Mouse (Mus musculus) lung, embryonic 14.5 days (tissue): ENCODE results near the gene Tagln. TPM values are rescaled to one million over a fixed set of nuclear protein-coding genes. Genes with fewer than 3 reads are reported as not detected.

Experiments
- ATAC-seq: fragments of 200-750 bp; cut with Nextera tagmentation; 2 replicates; pipeline ENCODE4 v1.8.0; 2017; ENCODE audit warnings: mild to moderate bottlenecking, moderate TSS enrichment, moderate library complexity; ENCODE audit not compliant: insufficient read depth
- DNase-seq: peaks from one replicate; pipeline ENCODE4 v3.0.0-alpha.2; 2015
- H3K27ac ChIP-seq: fragments of 300-500 bp; sonication (generic); 2 replicates; pipeline ENCODE4 v1.5.1; 2014; ENCODE audit warnings: low read depth, mild to moderate bottlenecking, moderate library complexity
- H3K27me3 ChIP-seq: fragments of 300-500 bp; sonication (generic); 2 replicates; pipeline ENCODE4 v1.6.1; 2014; ENCODE audit warnings: low read length, control low read depth; ENCODE audit not compliant: insufficient read depth
- H3K36me3 ChIP-seq: fragments of 300-500 bp; sonication (generic); 2 replicates; pipeline ENCODE4 v1.6.1; 2014; ENCODE audit warnings: control low read depth; ENCODE audit not compliant: insufficient read depth
- H3K4me1 ChIP-seq: fragments of 300-500 bp; sonication (generic); 2 replicates; pipeline ENCODE4 v1.6.1; 2014; ENCODE audit warnings: antibody characterized with exemption, control low read depth; ENCODE audit not compliant: insufficient read depth
- H3K4me2 ChIP-seq: fragments of 300-500 bp; sonication (generic); 2 replicates; pipeline ENCODE4 v1.6.1; 2014; ENCODE audit warnings: mild to moderate bottlenecking
- H3K4me3 ChIP-seq: fragments of 300-500 bp; sonication (generic); 2 replicates; pipeline ENCODE4 v1.5.1; 2014; ENCODE audit warnings: low read depth, low read length
- H3K9ac ChIP-seq: fragments of 300-500 bp; sonication (generic); 2 replicates; pipeline ENCODE4 v1.6.1; 2014
- H3K9me3 ChIP-seq: fragments of 300-500 bp; sonication (generic); 2 replicates; pipeline ENCODE4 v1.6.1; 2016; ENCODE audit warnings: low read depth, low read length, control low read depth
- CTCF ChIP-seq: IDR thresholded peaks from 2 replicates; pipeline ENCODE4 v1.5.1; 2016; ENCODE audit warnings: antibody characterized with exemption, low read depth
- WGBS: fragments of 180-500 bp; shearing (Covaris S2); extraction: QIAGEN DNeasy Blood & Tissue Kit; methylation state at CpG from one replicate; pipeline ENCODE4 v1.1.7; 2014; 5-methylcytosine and 5-hydroxymethylcytosine counted together
- polyA plus RNA-seq: library from polyadenylated mRNA; unstranded; fragments of >200 nt; fragmentation: Nextera tagmentation; extraction: Ambion mirVana; gene quantifications from 2 replicates; pipeline ENCODE4 v1.2.1, GENCODE M21; 2014

Gene Tagln
- polyA plus RNA-seq, result 147 and 150 TPM in 2 replicates

DNA sequence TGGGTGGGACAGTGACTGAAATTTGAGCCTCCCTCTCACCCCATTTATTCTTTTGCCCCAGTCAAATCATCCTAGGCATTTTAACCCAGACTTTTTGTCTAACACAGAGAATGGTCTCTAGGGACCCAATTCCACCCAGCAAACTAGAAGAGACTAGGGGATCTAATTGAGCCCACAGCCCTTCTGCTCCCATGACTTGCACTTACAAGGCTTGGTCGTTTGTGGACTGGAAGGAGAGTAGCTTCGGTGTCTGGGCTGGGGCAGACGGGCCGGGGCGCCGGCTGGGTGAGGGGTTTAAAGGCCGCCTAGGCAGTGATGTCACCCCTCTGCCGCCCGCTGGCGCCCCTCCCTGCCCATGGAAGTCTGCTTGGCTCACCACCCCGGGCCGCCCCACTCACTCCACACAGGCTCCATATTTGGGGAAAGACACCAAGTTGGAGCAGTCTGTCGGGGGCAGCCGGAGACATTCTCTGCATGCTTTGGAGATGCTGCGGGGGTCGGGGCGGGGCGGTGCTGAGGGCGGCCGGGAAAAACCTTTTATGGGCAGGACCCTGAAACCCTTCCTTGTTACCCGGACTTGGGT is at the start of gene Tagln:
TSS of gene Tagln (minus strand) at position 431 of the 583 bp plus-strand sequence.
- DNase-seq, result peak; percentile 79

DNA sequence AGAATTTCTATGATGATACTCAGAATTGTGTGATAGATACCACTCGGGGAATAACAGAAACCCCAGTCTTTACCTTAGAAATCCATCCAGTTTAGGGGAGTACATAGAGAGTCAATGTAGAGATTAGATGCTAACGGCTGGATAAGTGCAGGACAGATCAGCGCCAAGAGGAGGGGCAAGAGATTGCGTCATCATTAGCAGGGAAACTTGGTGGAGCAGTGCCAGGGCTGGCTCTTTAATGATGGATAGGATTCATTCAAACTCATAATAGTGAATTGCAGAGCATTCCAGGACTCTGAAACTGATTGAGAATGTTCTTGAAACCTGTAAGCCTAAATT is 49.3 kb upstream of the Tagln start:
- DNase-seq, result peak; percentile 90
- H3K36me3 ChIP-seq, result 0 out of 2 replicates have a peak, but pooled peaks cover 3% of the 10 kb centered on the region
- H3K4me1 ChIP-seq, result 0 out of 2 replicates have a peak, but pooled peaks cover 6% of the 10 kb centered on the region
- H3K27me3 ChIP-seq, result no peaks in the 10 kb centered on the region
- H3K27ac ChIP-seq, result peak overlapping the region; percentile 97
- no peaks in the 10 kb centered on the region for H3K9me3 ChIP-seq
- WGBS, result 0% methylated on average over 4 of the region's 4 CpGs
- peak; percentile 81 for ATAC-seq
- peak overlapping the region; percentile 96 for H3K9ac ChIP-seq
- peak overlapping the region; percentile 96 for H3K4me3 ChIP-seq
- no peak for TF ChIP-seq CTCF
- peak overlapping the region; percentile 73 for H3K4me2 ChIP-seq

More for the DNA sequence above, at the start of gene Tagln:
- TF ChIP-seq CTCF, result no peak
- Histone ChIP-seq H3K27ac (peak within 1 kb of the TSS; percentile 77), H3K36me3 (peaks cover 28% of the 10 kb centered on the region), H3K4me1 (peaks cover 7% of the 10 kb centered on the region; the same call in 1 of the 2 replicates), H3K27me3 (no peaks in the 10 kb centered on the region), H3K9me3 (no peaks in the 10 kb centered on the region), H3K4me3 (peak within 1 kb of the TSS; percentile 28), H3K4me2 (peak within 1 kb of the TSS; percentile 61), H3K9ac (peak within 1 kb of the TSS; percentile 46)
- peak; percentile 81 for ATAC-seq
- 2% methylated on average over 21 of the region's 21 CpGs for WGBS

DNA sequence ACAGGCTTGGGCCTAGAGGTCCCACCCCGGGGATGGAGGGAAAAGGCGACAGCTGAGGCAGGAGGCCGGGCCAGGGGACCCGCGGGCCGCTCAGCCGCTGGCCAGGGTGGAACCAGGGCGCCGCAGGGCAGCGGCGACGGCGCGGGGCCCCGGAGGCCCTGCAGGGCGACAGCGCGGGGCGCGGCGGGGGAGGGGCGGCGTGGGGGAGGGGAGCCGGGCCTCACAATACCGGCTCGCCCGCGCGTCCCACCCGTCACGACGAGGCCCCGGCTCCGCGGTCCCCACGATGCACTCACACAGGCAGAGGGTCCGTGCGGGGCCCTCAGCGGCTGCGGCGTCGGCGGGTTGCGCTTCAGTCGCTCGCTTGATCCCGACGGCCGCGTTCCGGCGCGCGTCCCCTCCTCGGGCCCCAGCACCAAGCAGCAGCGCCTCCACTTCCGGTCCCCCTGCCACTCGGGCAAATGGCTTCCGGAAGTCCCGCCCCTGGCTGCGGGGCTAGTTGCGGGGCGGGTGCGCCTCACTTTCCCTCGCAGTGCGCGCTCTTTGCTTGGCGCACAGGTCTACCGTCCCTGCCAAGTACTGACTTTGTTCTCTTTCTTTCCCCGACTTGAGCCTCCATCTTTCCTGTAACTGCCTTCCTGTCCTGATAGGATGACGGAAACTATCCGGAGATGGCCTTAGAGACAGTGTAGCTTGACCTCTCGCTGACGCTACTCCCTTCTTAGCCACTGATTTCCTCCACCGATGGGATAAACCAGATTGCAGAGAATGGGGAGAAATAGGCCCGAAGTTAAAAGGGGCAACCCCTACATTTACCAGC is 48.8 kb upstream of the Tagln start:
- H3K9me3 ChIP-seq, result no peaks in the 10 kb centered on the region
- H3K27me3 ChIP-seq, result no peaks in the 10 kb centered on the region
- H3K4me2 ChIP-seq, result peak overlapping the region; percentile 73
- DNase-seq, result peak; percentile 95
- H3K36me3 ChIP-seq, result 0 out of 2 replicates have a peak, but pooled peaks cover 3% of the 10 kb centered on the region
- 0 out of 2 replicates have a peak, but pooled peaks cover 6% of the 10 kb centered on the region for H3K4me1 ChIP-seq
- H3K4me3 ChIP-seq, result peak overlapping the region; percentile 96
- TF ChIP-seq CTCF, result no peak
- H3K9ac ChIP-seq, result peak overlapping the region; percentile 96
- H3K27ac ChIP-seq, result peak overlapping the region; percentile 97
- peak; percentile 95 for ATAC-seq
- under 1% methylated on average over 74 of the region's 76 CpGs for WGBS

DNA sequence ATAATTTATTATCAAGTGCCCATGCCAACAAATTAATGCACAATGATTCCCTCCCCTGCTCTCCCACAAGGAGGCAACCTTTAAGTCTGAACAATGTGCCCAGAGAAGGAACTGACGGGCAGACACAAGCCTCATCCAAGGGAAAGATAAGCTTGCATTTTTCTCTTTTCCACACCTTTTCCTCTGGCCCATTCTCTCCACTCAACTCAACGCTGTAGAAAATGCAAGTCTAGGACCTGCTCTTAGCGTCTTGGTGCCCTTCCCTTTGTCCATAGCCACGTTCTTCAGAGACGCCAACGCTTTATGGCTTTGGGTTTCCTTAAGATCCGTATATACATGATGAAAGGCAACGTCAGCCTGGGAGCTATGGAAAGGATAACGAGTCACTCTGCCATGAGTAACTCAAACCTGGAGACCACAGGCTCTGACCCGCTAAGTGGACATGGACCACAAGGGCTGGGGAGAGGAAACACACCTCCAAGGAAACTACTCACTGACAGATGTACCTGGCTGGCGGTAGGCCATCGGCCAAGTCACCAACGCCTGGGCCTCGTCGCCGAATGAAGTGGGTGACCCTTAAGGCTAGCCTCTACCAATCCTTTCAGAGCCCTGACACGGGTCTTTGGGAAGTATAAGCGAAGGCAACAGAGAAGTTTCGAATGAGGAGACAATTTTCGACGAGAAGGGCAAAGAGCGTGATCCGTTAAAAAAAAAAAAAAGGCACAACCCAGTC is 48.0 kb upstream of the Tagln start:
- H3K27me3 ChIP-seq, result no peaks in the 10 kb centered on the region
- WGBS, result under 1% methylated on average over 23 of the region's 23 CpGs
- H3K4me3 ChIP-seq, result peak overlapping the region; percentile 96
- H3K9me3 ChIP-seq, result no peaks in the 10 kb centered on the region
- ATAC-seq (no peak), DNase-seq (peak; percentile 49)
- peak; percentile 30 for TF ChIP-seq CTCF
- H3K36me3 ChIP-seq, result peaks cover 4% of the 10 kb centered on the region; the same call in 1 of the 2 replicates
- H3K27ac ChIP-seq, result peak overlapping the region; percentile 97
- H3K9ac ChIP-seq, result peak overlapping the region; percentile 96
- 0 out of 2 replicates have a peak, but pooled peaks cover 6% of the 10 kb centered on the region for H3K4me1 ChIP-seq
- H3K4me2 ChIP-seq, result peak overlapping the region; percentile 73

DNA sequence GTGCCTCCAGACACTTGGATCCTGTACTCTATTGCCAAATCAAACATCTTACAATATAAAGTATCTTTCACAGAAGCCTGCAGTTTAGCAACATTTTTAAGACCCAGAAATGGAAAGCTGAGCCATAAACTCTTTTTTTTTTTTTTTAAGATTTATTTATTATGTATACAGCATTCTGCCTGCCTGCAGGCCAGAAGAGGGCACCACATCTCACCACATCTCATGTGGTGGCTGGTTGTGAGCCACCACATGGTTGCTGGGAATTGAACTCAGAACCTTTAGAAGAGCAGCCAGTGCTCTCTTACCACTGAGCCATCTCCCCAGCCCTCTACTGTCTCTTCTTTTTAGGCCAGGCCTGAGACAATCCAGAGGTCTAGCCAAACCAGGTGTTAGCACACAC is 45.5 kb upstream of the Tagln start:
- Histone ChIP-seq H3K9me3 (no peaks in the 10 kb centered on the region), H3K27me3 (no peaks in the 10 kb centered on the region), H3K4me1 (0 out of 2 replicates have a peak, but pooled peaks cover 6% of the 10 kb centered on the region), H3K27ac (no peak overlapping the region), H3K4me2 (no peak overlapping the region), H3K36me3 (peaks cover 24% of the 10 kb centered on the region), H3K9ac (no peak overlapping the region), H3K4me3 (no peak overlapping the region)
- ATAC-seq (no peak), DNase-seq (no peak)
- 0 out of 2 replicates have a peak, but pooled peaks have one; percentile 33 for TF ChIP-seq CTCF

DNA sequence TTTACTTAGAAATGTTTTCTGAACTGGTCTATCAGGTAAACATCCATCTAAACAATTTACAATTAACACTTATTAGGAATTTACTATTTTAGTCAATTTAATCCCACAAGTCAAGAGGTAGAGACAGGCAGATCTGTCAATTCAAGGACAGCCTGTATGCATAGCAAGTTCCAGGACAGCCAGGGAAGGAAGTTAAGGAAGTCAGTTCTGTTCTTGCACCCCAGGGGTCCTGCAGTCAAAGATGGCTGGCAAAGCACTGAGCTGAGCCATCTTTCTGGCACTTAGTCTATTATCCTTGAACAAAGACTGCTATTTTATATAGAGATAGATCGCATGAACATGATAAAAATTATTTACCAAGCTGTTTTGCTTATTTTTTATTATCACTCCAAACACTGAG is 44.8 kb upstream of the Tagln start:
- TF ChIP-seq CTCF, result no peak
- Histone ChIP-seq H3K4me2 (no peak overlapping the region), H3K9ac (no peak overlapping the region), H3K27ac (no peak overlapping the region), H3K36me3 (peaks cover 29% of the 10 kb centered on the region), H3K4me1 (0 out of 2 replicates have a peak, but pooled peaks cover 6% of the 10 kb centered on the region), H3K27me3 (no peaks in the 10 kb centered on the region), H3K9me3 (no peaks in the 10 kb centered on the region), H3K4me3 (no peak overlapping the region)
- DNase-seq, result no peak
- ATAC-seq, result no peak
- 92% methylated on average over 1 of the region's 1 CpGs for WGBS

DNA sequence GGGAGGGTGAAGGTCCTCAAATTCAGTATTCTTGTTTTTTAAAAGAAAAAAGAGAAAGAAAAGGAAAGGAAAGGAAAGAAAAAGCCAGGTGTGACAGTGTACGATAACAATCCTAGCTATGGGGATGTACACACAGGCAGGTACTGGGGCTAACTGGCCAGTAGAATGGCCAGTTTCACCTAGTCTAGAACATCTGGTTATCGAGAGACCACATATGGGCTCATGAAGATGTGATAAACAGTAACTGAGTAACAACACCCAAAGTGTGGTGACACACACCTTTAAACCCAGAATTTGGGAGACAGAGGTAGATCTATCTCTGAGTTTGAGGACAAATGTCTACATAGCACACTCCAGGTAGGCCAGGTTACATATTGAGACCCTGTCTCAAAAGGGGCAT is 43.9 kb upstream of the Tagln start:
- Histone ChIP-seq H3K9me3 (no peaks in the 10 kb centered on the region), H3K4me2 (no peak overlapping the region), H3K9ac (no peak overlapping the region), H3K4me1 (0 out of 2 replicates have a peak, but pooled peaks cover 6% of the 10 kb centered on the region), H3K27me3 (no peaks in the 10 kb centered on the region), H3K27ac (no peak overlapping the region), H3K36me3 (peaks cover 36% of the 10 kb centered on the region), H3K4me3 (no peak overlapping the region)
- ATAC-seq (no peak), DNase-seq (no peak)
- TF ChIP-seq CTCF, result no peak
- 95% methylated on average over 2 of the region's 2 CpGs for WGBS
